In the genomic region with DNA sequence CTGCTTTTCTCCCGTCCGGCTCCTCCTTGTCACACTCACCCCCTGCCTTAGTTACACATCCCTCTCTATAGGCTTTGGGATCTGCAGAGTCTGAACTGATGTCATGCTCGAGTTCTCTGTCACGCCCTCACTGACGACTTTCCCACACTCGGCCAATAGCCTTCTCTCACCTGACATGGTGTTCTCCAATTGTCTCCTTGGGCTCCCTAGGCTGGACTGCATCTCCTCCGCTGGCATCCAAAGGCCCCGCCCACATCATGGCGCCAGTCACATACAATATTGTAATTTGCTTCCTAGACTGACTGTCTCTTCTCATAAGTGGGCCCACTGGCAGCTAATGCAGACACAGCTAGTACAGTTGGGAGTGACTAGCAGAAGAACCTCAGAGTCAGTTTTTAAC, we compare ENCODE assay signal across 24 mouse cellular contexts.
DNase-seq lines count a peak whose midpoint lies in the region; ATAC-seq lines count a peak whose summit lies in the region.
"Had no signal": no experiment of that assay in that cellular context is flagged by ENCODE, and none has a peak within 500 bp of the region (broad histone marks: within the 10 kb centered on the region; RNA-seq: fewer than 3 reads in every experiment).

No protein-coding gene starts in this region.

- no peaks in the 10 kb centered on the region for H3K9me3 ChIP-seq in kidney, embryonic 16.5 days (ENCODE audit: low read length)
- H3K9me3 ChIP-seq: forebrain, embryonic 10.5 days; forebrain, embryonic 13.5 days; G1E; heart, embryonic 13.5 days; hindbrain, embryonic 12.5 days; hindbrain, embryonic 15.5 days had no signal

- intact Hi-C loops in heart, postnatal 25 days (cut with DNase I), result no loop called here

- no peaks in the 10 kb centered on the region for H3K27me3 ChIP-seq in kidney, embryonic 16.5 days (ENCODE audit: insufficient read depth, low read length)
- H3K27me3 ChIP-seq: forebrain, embryonic 13.5 days; heart, embryonic 13.5 days; hindbrain, embryonic 12.5 days; hindbrain, embryonic 15.5 days; Patski had no signal

- 81% methylated on average over 9 of the region's 9 CpGs for WGBS in kidney, embryonic 16.5 days

- no peak overlapping the region for H3K4me2 ChIP-seq in kidney, embryonic 16.5 days (replicated peaks; ENCODE audit: low read depth, low read length)
- H3K4me2 ChIP-seq: forebrain, embryonic 13.5 days; heart, embryonic 13.5 days; hindbrain, embryonic 12.5 days; hindbrain, embryonic 15.5 days had no signal

- no peak overlapping the region for H3K9ac ChIP-seq in kidney, embryonic 16.5 days (replicated peaks; ENCODE audit: low read length)
- H3K9ac ChIP-seq: forebrain, embryonic 13.5 days; heart, embryonic 13.5 days; hindbrain, embryonic 12.5 days; hindbrain, embryonic 15.5 days had no signal

- peak; percentile 83 for DNase-seq in heart, adult 11 months
- no peak for DNase-seq in heart, postnatal 25 days (ENCODE audit: low spot score)
- no peak for DNase-seq in kidney, postnatal 10 days
- peak; percentile 79 for DNase-seq in ZHBTc4 (ENCODE audit: low read depth, low spot score)
- DNase-seq in ovary, postnatal 10 days (ENCODE audit: low spot score), result no peak
- no peak for DNase-seq in embryo, embryonic 10 days (ENCODE audit: low spot score)
- DNase-seq: adrenal gland, adult 8-10 months; adrenal gland, postnatal 25 days; cerebellum, adult 11-12 months; cerebellum, adult 9-10 months; cerebellum, postnatal 14 days; gastrocnemius, postnatal 10 days; gastrocnemius, postnatal 36 days; heart, postnatal 14 days had no signal

- H3K4me3 ChIP-seq in kidney, embryonic 16.5 days (ENCODE audit: low read length), result no peak overlapping the region
- H3K4me3 ChIP-seq: forebrain, embryonic 10.5 days; forebrain, embryonic 13.5 days; heart, embryonic 13.5 days; hindbrain, embryonic 12.5 days; hindbrain, embryonic 15.5 days had no signal

- no peaks in the 10 kb centered on the region for H3K36me3 ChIP-seq in kidney, embryonic 16.5 days (ENCODE audit: insufficient read depth, low read length)
- H3K36me3 ChIP-seq: forebrain, embryonic 10.5 days; G1E; heart, embryonic 13.5 days; hindbrain, embryonic 12.5 days; hindbrain, embryonic 15.5 days had no signal

- ATAC-seq in kidney, embryonic 16.5 days (ENCODE audit: low FRiP score, low TSS enrichment), result peak; percentile 59
- ATAC-seq: activated CD4-positive, CD25-positive, alpha-beta regulatory T cell, adult 4 months; forebrain, embryonic 13.5 days; forebrain, embryonic 16.5 days; Patski had no signal

- H3K27ac ChIP-seq in kidney, embryonic 16.5 days (ENCODE audit: low read length), result no peak overlapping the region
- H3K27ac ChIP-seq: forebrain, embryonic 13.5 days; heart, embryonic 13.5 days; hindbrain, embryonic 12.5 days; hindbrain, embryonic 15.5 days had no signal

- peaks cover 23% of the 10 kb centered on the region for H3K4me1 ChIP-seq in kidney, embryonic 16.5 days (ENCODE audit: insufficient read depth, low read length)

Comparison
In these comparisons a context has a peak if more than half of its experiments do, and no peak if none do; other contexts are left out.
1. DNase-seq: peak in heart, adult 11 months (single experiment) and ZHBTc4 (single experiment); none in heart, postnatal 25 days (single experiment), kidney, postnatal 10 days (single experiment), ovary, postnatal 10 days (single experiment) and embryo, embryonic 10 days (single experiment).